Comparison of ENCODE assay signal across 17 mouse cellular contexts in the genomic region with DNA sequence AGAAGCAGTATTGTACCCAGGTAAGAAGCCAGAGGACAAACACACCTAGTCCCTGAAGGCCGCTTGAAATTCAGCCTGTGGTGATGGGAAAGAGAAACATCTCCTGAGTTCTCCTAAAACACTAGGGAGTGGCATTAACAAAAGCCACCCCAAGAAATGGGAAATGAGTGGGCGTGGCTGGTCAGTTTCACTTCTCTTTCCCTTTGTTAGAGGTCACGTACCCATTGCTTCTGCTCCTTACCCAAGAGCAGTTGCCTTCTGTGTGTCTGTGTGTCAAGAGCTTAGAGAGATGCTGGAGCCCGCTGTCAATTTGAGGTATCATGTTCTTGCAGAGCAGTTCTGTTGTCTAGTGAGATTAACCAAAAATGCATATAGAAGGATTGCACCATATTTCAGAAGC.
A peak's percentile ranks its signal among the peaks of the same experiment; 100 is the strongest.
DNase-seq lines count a peak whose midpoint lies in the region; ATAC-seq and TF ChIP-seq lines count a peak whose summit lies in the region.
"Had no signal": no experiment of that assay in that cellular context is flagged by ENCODE, and none has a peak within 500 bp of the region (broad histone marks: within the 10 kb centered on the region; RNA-seq: fewer than 3 reads in every experiment).

No protein-coding gene starts in this region.

- no peaks in the 10 kb centered on the region for H3K27me3 ChIP-seq in CH12.LX (replicated peaks)
- H3K27me3 ChIP-seq: forebrain, embryonic 13.5 days; neural tube, embryonic 15.5 days had no signal

- dilution Hi-C loops in CH12.LX (cut with MboI; ENCODE audit: extremely low pct_ligation_motif_present, extremely low pct_unique_long_range_greater_than_20kb, low sequenced_read_pairs) = no loop called here

- peak; percentile 18 to 41 for DNase-seq in heart, adult 9 months (ENCODE audit: low spot score in 2 of 2)
- DNase-seq in heart, postnatal 4 days = no peak
- DNase-seq in CH12.LX (ENCODE audit: extremely low read depth) = peak; percentile 62
- DNase-seq in thymus, postnatal 10 days (ENCODE audit: low spot score in 2 of 2) = no peak
- DNase-seq in retina, embryonic 14.5 days (ENCODE audit: low spot score) = no peak
- DNase-seq: adrenal gland, adult 8-10 months; cerebellum, postnatal 10 days; kidney, postnatal 14 days; left cerebral cortex, postnatal 4 days had no signal

- in situ Hi-C loops in CH12.LX (cut with MboI; ENCODE audit: low pct_ligation_motif_present, low pct_unique_long_range_greater_than_20kb, low sequenced_read_pairs) = loop anchor here (25.0 kb wide), 1 partner anchor 174 kb away; no protein-coding TSS in a partner anchor

- H3K9ac ChIP-seq in CH12.LX (ENCODE audit: insufficient read depth, low read depth) = no peak overlapping the region
- H3K9ac ChIP-seq: forebrain, embryonic 13.5 days; hindbrain, embryonic 14.5 days; neural tube, embryonic 15.5 days had no signal

- H3K36me3 ChIP-seq in CH12.LX (replicated peaks in 1 of 2; ENCODE audit: control insufficient read depth in 1 of 2, insufficient read depth in 1 of 2, low read length in 1 of 2) = no peaks in the 10 kb centered on the region
- H3K36me3 ChIP-seq: G1E had no signal

- peak; percentile 65 for TF ChIP-seq EP300 in CH12.LX (IDR thresholded peaks at IDR 0.05; ENCODE audit: low read length)

- TF ChIP-seq POLR2A in CH12.LX (IDR thresholded peaks at IDR 0.05; ENCODE audit: low read depth, low read length) = no peak

- peak; percentile 94 for ATAC-seq in common myeloid progenitor, adult 5-6 weeks (replicated peaks; ENCODE audit: low read depth, poor library complexity, severe bottlenecking)
- ATAC-seq in megakaryocyte, adult 5-6 weeks (ENCODE audit: poor library complexity, severe bottlenecking) = peak; percentile 96
- ATAC-seq: forebrain, embryonic 13.5 days; intestine, postnatal 0 days had no signal

- H3K4me2 ChIP-seq in CH12.LX (ENCODE audit: insufficient read depth, low read depth, poor library complexity, severe bottlenecking) = peak overlapping the region; percentile 19; the same call in 1 of the 2 replicates
- H3K4me2 ChIP-seq: forebrain, embryonic 13.5 days; hindbrain, embryonic 14.5 days; neural tube, embryonic 15.5 days had no signal

- no peak overlapping the region for H3K4me3 ChIP-seq in CH12.LX (replicated peaks in 1 of 3; ENCODE audit: low read depth in 2 of 3, low read length in 2 of 3, poor library complexity in 1 of 3)
- H3K4me3 ChIP-seq: forebrain, embryonic 13.5 days; midbrain, embryonic 10.5 days; neural tube, embryonic 15.5 days had no signal

- peaks cover 5% of the 10 kb centered on the region for H3K9me3 ChIP-seq in CH12.LX (replicated peaks; ENCODE audit: low read length)
- H3K9me3 ChIP-seq: forebrain, embryonic 13.5 days; midbrain, embryonic 10.5 days had no signal

- H3K4me1 ChIP-seq in CH12.LX (ENCODE audit: control insufficient read depth in 1 of 2, insufficient read depth in 2 of 2) = peaks cover 4 to 8% of the 10 kb centered on the region in 2 experiments; a peak in 3 of 4 replicates
- H3K4me1 ChIP-seq: forebrain, embryonic 13.5 days; midbrain, embryonic 10.5 days had no signal

- no peak for TF ChIP-seq CTCF in CH12.LX (conservative IDR thresholded peaks at IDR 0.05 in 1 of 2, IDR thresholded peaks at IDR 0.05 in 1 of 2; ENCODE audit: low read depth in 2 of 2, low read length in 2 of 2)

- no peak for TF ChIP-seq RAD21 in CH12.LX (IDR thresholded peaks at IDR 0.05; ENCODE audit: low read depth, low read length)

- no peak overlapping the region for H3K27ac ChIP-seq in CH12.LX (ENCODE audit: insufficient read depth, low read depth)
- H3K27ac ChIP-seq: forebrain, embryonic 13.5 days; hindbrain, embryonic 14.5 days; midbrain, embryonic 10.5 days; neural tube, embryonic 15.5 days had no signal

- no peaks in the 10 kb centered on the region for H3K79me2 ChIP-seq in CH12.LX (replicated peaks; ENCODE audit: control insufficient read depth, extremely low read depth, insufficient read depth, poor library complexity, severe bottlenecking)

TF ChIP-seq in CH12.LX, 34 proteins besides CTCF, POLR2A, EP300 and RAD21:
- TF ChIP-seq MYC (IDR thresholded peaks at IDR 0.05; ENCODE audit: low read depth, low read length) (no peak), NRF1 (IDR thresholded peaks at IDR 0.05; ENCODE audit: low read depth, low read length) (no peak), SIN3A (IDR thresholded peaks at IDR 0.05; ENCODE audit: low read length) (no peak), CHD2 (IDR thresholded peaks at IDR 0.05; ENCODE audit: low read length) (no peak), BHLHE40 (IDR thresholded peaks at IDR 0.05; ENCODE audit: low read depth, low read length) (0 out of 2 replicates have a peak, but pooled peaks have one; percentile 33), ZMIZ1 (IDR thresholded peaks at IDR 0.05; ENCODE audit: low read depth, low read length) (no peak), IRF4 (IDR thresholded peaks at IDR 0.05; ENCODE audit: low read depth, low read length) (peak; percentile 90), MAFK (IDR thresholded peaks at IDR 0.05; ENCODE audit: insufficient replicate concordance, low read length) (no peak), NELFE (IDR thresholded peaks at IDR 0.05; ENCODE audit: low read depth, low read length) (no peak), SMC3 (IDR thresholded peaks at IDR 0.05; ENCODE audit: low read depth, low read length) (no peak)
TF ChIP-seq in CH12.LX: peak in this region for 2.

Comparison
In these comparisons a context has a peak if more than half of its experiments do, and no peak if none do; other contexts are left out.
1. DNase-seq: peak in heart, adult 9 months (2 of 2) and CH12.LX (single experiment); none in heart, postnatal 4 days (single experiment), thymus, postnatal 10 days (0 of 2) and retina, embryonic 14.5 days (single experiment).